Mouse (Mus musculus): Measurements from ENCODE around the gene Ptgds. TPM values are rescaled to one million over a fixed set of nuclear protein-coding genes. Genes with fewer than 3 reads are reported as not detected.
A peak's percentile ranks its signal among the peaks of the same experiment; 100 is the strongest.

The Ptgds gene
- 1.5 and 1.8 TPM in 2 replicates for polyA plus RNA-seq (2016; fragmentation: Nextera tagmentation; extraction: Ambion mirVana)

DNA sequence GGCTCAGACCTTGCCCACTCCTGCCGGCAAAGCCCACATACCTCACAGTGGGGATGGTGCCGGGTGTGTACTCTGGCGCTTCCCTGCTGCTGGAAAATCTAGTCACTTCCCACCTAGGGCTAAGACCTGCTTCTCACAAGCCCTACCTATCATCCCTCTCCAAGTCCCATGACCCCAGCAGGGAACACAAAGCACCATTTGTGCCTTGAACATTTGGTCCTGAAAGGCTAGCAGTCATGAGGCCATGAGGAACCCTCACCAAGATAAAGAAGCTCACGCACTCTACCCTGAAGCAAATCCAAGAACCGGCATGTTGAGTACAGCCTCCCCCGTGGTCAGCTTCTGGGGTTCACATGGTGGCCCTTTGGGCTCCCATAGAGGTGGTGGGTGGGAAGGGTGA lies at the start of gene Ptgds:
Ptgds (minus strand) TSS at position 78 of the 400 bp plus-strand sequence.
- ATAC-seq (ENCODE audit: low FRiP score, low read depth) = no peak
- no peaks in the 10 kb centered on the region for H3K9me3 ChIP-seq
- peaks cover 24% of the 10 kb centered on the region; the same call in 1 of the 2 replicates for H3K4me1 ChIP-seq
- H3K27ac ChIP-seq (replicated peaks) = no peak within 1 kb of the TSS
- no peaks in the 10 kb centered on the region for H3K27me3 ChIP-seq
- 73% methylated on average over 6 of the region's 6 CpGs for WGBS
- no peak within 1 kb of the TSS for H3K4me2 ChIP-seq (replicated peaks)
- H3K4me3 ChIP-seq = no peak within 1 kb of the TSS
- no peak within 1 kb of the TSS for H3K9ac ChIP-seq (replicated peaks)
- no peaks in the 10 kb centered on the region for H3K36me3 ChIP-seq

DNA sequence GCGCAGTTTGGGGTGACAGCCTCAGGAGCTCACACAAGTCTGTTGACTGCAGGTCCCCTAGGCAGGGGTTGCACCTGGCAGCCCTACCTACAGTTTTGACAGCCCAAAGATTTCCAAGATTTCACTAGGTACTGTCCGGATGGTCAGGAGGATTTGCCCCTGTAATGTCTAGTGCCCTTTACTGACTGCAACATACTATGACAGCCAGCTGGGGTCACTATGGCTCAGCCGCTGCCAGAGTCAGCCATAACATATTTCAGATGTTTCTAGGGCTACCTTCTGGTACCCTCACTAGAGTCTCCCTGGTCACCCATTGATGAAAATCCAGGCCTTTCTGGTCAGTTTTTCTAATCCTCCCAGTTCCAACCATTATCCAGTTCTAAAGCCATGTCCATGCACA lies 40.1 kb upstream of the Ptgds start:
- Histone ChIP-seq H3K27ac (replicated peaks) (no peak overlapping the region), H3K9ac (replicated peaks) (no peak overlapping the region), H3K36me3 (peaks cover 15% of the 10 kb centered on the region), H3K27me3 (no peaks in the 10 kb centered on the region), H3K4me1 (no peaks in the 10 kb centered on the region), H3K9me3 (no peaks in the 10 kb centered on the region), H3K4me2 (replicated peaks) (no peak overlapping the region), H3K4me3 (no peak overlapping the region)
- ATAC-seq (ENCODE audit: low FRiP score, low read depth) = no peak
- WGBS = 60% methylated on average over 3 of the region's 3 CpGs

DNA sequence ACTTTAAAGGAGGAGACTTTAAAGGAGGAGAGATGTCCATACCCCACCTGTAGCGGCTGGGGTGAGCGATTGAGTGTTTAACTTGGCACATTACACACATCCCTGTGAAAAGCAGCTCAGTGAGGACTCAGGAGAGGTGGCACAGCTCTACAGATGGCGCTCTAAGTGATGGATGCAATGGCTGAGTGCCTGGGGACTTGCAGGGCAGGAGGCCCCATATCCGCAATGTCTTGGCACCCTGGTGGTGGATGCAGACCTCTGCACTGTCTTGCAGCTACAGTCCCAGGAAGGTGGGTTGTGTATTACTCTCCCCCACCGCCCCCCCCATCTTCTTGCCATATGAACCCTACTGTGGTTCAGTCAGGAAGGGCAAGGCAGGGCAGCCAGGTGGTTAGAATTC lies 37.1 kb upstream of the Ptgds start:
- Histone ChIP-seq H3K4me1 (peaks cover 2% of the 10 kb centered on the region), H3K9ac (replicated peaks) (no peak overlapping the region), H3K9me3 (no peaks in the 10 kb centered on the region), H3K27me3 (no peaks in the 10 kb centered on the region), H3K4me2 (replicated peaks) (no peak overlapping the region), H3K4me3 (no peak overlapping the region), H3K36me3 (peaks cover 42% of the 10 kb centered on the region), H3K27ac (replicated peaks) (no peak overlapping the region)
- WGBS = 42% methylated on average over 5 of the region's 5 CpGs
- ATAC-seq (ENCODE audit: low FRiP score, low read depth) = no peak

DNA sequence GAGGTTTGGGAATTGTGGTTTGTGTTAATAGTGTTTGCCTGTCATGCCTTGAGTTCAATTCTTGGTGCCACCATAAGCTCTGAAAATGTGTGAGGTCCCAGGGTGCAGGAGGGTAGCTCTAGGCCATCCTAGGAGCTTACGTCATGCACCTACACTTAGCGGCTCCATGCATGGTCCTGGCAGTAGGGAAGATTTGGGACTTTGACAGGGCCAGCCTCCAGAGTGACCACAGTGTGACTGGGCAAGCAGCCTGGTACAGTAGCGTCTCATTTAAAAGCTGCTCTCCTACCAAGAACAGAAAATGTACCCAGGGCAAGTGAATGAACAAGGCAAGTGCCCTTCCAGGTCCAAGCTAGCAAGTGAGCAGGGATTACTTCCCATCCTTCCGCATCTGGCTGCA lies 36.0 kb upstream of the Ptgds start:
- Histone ChIP-seq H3K9me3 (no peaks in the 10 kb centered on the region), H3K4me1 (peaks cover 11% of the 10 kb centered on the region), H3K27ac (replicated peaks) (no peak overlapping the region), H3K27me3 (no peaks in the 10 kb centered on the region), H3K4me3 (no peak overlapping the region), H3K4me2 (replicated peaks) (no peak overlapping the region), H3K36me3 (peaks cover 42% of the 10 kb centered on the region), H3K9ac (replicated peaks) (no peak overlapping the region)
- over 99% methylated on average over 4 of the region's 4 CpGs for WGBS
- no peak for ATAC-seq (ENCODE audit: low FRiP score, low read depth)

DNA sequence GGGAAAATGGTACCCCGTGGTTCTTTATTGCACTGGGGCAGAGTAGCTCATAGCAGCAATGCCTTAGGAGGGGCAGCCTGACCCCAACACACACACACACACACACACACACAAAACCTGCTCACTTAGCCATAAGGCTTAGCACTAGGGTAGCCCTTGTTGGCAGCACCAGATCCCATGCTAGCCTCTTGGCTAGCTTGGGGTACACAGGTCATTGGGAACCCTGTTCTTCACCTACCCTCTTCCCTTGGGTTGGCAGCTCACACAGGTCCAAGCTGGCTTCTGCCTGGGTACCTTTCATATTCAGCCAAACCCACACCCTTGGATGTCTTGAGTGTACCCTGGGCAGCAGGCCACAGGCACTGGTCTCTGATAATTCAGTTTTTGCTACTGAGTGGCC lies 35.2 kb upstream of the Ptgds start:
- Histone ChIP-seq H3K9ac (replicated peaks) (no peak overlapping the region), H3K4me2 (replicated peaks) (no peak overlapping the region), H3K27ac (replicated peaks) (no peak overlapping the region), H3K9me3 (no peaks in the 10 kb centered on the region), H3K4me3 (no peak overlapping the region), H3K27me3 (no peaks in the 10 kb centered on the region), H3K4me1 (peaks cover 15% of the 10 kb centered on the region), H3K36me3 (peaks cover 42% of the 10 kb centered on the region)
- WGBS = 94% methylated on average over 1 of the region's 1 CpGs
- no peak for ATAC-seq (ENCODE audit: low FRiP score, low read depth)

DNA sequence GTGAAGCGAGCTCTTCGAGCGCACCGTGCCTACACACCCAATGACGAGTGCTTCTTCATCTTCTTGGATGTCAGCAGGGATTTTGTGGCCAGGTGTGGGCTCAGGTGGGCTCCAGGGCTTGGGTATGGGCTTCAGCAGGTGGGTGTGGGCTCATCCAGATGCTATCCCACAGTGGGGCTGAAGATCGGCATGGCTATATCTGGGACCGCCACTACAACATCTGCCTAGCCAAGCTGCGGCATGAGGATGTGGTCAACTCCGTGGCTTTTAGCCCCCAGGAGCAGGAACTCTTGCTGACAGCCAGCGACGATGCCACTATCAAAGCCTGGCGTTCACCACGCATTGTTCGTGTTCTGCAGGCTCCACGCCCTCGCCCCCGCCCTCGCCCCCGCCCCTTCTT lies 34.7 kb upstream of the Ptgds start:
- WGBS = 96% methylated on average over 19 of the region's 19 CpGs
- ATAC-seq (ENCODE audit: low FRiP score, low read depth) = no peak

DNA sequence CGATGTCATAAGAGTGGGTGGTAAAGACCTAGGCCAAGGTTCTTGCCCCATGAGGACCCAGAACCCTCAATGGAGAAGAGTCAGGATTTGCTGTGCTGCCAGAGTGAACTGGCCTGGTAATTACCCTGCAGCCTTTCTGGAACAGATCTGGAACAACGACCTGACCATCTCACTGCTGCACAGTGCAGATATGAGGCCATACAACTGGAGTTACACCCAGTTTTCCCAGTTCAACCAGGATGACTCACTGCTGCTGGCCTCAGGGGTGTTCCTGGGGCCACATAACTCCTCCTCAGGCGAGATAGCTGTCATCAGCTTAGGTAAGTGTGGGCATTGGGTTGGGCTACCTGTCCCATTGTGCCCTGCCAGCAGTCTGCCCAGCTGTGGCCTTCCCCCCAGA lies 32.9 kb upstream of the Ptgds start:
- Histone ChIP-seq H3K36me3 (peaks cover 42% of the 10 kb centered on the region), H3K4me3 (no peak overlapping the region), H3K27me3 (no peaks in the 10 kb centered on the region), H3K9me3 (no peaks in the 10 kb centered on the region), H3K4me1 (peaks cover 16% of the 10 kb centered on the region), H3K27ac (replicated peaks) (no peak overlapping the region), H3K9ac (replicated peaks) (no peak overlapping the region), H3K4me2 (replicated peaks) (0 out of 2 replicates have a peak overlapping the region, but pooled peaks have one; percentile 92)
- ATAC-seq (ENCODE audit: low FRiP score, low read depth) = no peak
- 88% methylated on average over 3 of the region's 3 CpGs for WGBS

More for the DNA sequence above, 34.7 kb upstream of the Ptgds start:
- Histone ChIP-seq H3K36me3 (peaks cover 42% of the 10 kb centered on the region), H3K27ac (replicated peaks) (no peak overlapping the region), H3K9ac (replicated peaks) (no peak overlapping the region), H3K27me3 (no peaks in the 10 kb centered on the region), H3K4me2 (replicated peaks) (no peak overlapping the region), H3K9me3 (no peaks in the 10 kb centered on the region), H3K4me3 (no peak overlapping the region), H3K4me1 (peaks cover 16% of the 10 kb centered on the region)

DNA sequence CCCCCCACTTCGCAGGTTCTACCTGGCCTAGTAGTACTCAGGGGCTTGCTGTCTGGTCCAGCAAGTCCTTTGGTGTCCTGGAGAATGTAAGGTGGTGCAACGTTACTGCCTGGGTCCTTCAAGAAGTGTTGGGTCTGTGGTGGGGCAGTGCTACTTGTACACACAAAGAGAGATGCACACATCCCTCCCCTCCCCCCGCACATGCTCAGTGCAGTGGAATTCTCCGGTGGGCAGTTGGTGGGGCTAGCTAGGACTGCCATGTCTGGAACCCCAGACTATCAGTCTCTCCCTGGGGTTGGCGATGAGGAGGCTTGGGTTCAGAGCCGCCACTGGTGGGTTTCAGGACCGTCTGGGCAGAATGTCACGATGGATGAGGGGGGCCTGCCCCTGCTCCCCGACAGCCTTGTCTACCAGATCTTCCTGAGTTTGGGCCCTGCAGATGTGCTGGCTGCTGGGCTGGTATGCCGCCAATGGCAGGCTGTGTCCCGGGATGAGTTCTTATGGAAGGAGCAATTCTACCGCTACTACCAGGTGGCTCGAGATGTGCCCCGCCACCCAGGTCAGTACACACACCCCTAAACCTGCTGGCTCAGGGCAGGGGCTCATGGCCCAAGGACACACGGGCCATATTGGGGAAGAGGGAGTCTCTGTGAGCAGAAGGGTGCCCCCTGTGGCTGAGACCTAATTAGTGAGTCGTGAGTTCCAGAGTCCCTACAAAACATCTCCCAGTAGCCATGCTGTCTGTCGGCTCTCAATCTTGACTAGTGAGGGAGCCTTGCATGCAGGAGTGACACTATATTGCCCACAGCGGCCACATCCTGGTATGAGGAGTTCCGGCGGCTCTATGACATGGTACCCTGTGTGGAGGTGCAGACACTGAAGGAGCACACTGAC lies 32.0 kb upstream of the Ptgds start, which contains the start of gene C8g:
C8g (minus strand) TSS at position 127 of the 894 bp plus-strand sequence.
- no peak for ATAC-seq (ENCODE audit: low FRiP score, low read depth)
- Histone ChIP-seq H3K4me3 (peak within 1 kb of the TSS; percentile 66), H3K27me3 (no peaks in the 10 kb centered on the region), H3K36me3 (peaks cover 42% of the 10 kb centered on the region), H3K4me1 (peaks cover 16% of the 10 kb centered on the region), H3K9me3 (no peaks in the 10 kb centered on the region), H3K4me2 (replicated peaks) (peak within 1 kb of the TSS; percentile 92), H3K27ac (replicated peaks) (peak within 1 kb of the TSS; percentile 52), H3K9ac (replicated peaks) (peak within 1 kb of the TSS; percentile 89)
- 79% methylated on average over 20 of the region's 20 CpGs for WGBS

DNA sequence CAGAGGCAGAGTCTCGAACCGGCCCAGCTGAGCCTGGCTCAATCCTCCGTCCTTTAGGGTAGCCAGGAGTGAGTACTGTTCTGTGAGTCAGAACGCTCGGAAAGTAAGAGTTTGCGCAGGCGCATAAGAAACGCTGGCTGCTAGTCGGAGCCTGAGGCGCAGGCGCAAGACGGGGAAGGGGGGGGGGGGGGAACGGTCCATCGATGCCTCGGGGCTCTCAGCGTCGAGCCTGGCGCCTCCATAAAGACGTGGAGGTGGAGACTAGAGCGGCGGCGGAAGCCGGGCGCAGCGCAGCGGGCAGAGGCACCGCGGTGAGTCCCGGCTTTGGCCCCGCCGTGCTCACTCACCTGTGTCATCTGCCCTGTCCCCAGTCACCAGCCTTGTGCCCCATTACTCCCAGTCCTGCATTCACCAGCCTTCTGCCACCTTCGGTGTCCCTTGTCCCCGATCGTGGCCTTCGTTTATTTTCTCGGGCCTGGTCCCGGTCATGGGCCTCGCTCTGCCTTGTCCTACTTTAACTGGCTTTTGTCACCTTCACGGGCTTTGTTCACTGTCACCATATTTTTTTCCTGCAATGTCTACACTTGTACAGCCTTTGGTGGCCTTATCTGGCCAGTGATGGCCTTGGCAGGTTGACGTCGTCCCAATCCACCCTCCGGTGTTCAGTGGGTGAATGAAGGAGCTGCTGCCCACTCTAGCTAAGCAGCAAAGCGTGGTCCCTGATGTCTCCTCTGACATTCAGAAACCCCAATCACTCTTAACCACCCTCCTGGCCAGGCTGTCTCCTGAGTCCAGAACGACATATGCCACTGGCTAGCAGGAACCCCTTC lies 30.9 kb upstream of the Ptgds start, which contains the start of gene Fbxw5:
Fbxw5 (plus strand) TSS at position 175 of the 830 bp plus-strand sequence.
- ATAC-seq (ENCODE audit: low FRiP score, low read depth) = peak; percentile 86
- no peaks in the 10 kb centered on the region for H3K9me3 ChIP-seq
- H3K4me1 ChIP-seq = peaks cover 16% of the 10 kb centered on the region
- peak within 1 kb of the TSS; percentile 89 for H3K9ac ChIP-seq (replicated peaks)
- WGBS = 2% methylated on average over 41 of the region's 44 CpGs
- H3K4me3 ChIP-seq = peak within 1 kb of the TSS; percentile 66
- no peaks in the 10 kb centered on the region for H3K27me3 ChIP-seq
- peak within 1 kb of the TSS; percentile 92 for H3K4me2 ChIP-seq (replicated peaks)
- H3K27ac ChIP-seq (replicated peaks) = peak within 1 kb of the TSS; percentile 52
- peaks cover 36% of the 10 kb centered on the region for H3K36me3 ChIP-seq

DNA sequence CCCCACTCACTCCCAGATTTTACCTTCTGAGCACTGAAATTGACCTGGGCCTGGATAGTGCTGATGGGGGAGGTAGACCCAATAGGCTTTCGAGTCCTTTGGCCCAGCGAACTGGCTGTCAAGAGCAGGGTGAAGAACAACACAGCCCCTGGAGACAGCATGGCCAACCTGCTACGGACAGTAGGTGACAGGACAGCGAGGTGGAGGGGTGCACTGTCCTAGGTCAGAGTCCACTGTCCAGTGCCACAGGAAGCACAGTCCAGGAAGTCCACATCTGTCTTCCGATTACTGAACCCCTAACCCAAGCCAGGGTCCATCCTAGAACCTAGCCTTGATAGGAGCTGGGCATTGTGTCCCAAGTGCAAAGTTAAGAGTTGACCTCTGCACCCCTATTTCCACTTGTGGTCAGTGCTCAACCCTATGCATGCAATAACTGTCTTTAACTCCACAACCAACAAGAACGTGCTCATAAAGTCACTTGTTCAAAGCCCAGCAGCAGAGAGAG lies 30.3 kb upstream of the Ptgds start:
- peak overlapping the region; percentile 57 for H3K4me2 ChIP-seq (replicated peaks)
- H3K36me3 ChIP-seq = peaks cover 29% of the 10 kb centered on the region
- no peaks in the 10 kb centered on the region for H3K27me3 ChIP-seq
- peaks cover 16% of the 10 kb centered on the region for H3K4me1 ChIP-seq
- no peaks in the 10 kb centered on the region for H3K9me3 ChIP-seq
- H3K27ac ChIP-seq (replicated peaks) = no peak overlapping the region
- H3K9ac ChIP-seq (replicated peaks) = peak overlapping the region; percentile 89
- peak; percentile 61; the same call in 1 of the 2 replicates for ATAC-seq (ENCODE audit: low FRiP score, low read depth)
- peak overlapping the region; percentile 66 for H3K4me3 ChIP-seq
- WGBS = 72% methylated on average over 6 of the region's 6 CpGs

DNA sequence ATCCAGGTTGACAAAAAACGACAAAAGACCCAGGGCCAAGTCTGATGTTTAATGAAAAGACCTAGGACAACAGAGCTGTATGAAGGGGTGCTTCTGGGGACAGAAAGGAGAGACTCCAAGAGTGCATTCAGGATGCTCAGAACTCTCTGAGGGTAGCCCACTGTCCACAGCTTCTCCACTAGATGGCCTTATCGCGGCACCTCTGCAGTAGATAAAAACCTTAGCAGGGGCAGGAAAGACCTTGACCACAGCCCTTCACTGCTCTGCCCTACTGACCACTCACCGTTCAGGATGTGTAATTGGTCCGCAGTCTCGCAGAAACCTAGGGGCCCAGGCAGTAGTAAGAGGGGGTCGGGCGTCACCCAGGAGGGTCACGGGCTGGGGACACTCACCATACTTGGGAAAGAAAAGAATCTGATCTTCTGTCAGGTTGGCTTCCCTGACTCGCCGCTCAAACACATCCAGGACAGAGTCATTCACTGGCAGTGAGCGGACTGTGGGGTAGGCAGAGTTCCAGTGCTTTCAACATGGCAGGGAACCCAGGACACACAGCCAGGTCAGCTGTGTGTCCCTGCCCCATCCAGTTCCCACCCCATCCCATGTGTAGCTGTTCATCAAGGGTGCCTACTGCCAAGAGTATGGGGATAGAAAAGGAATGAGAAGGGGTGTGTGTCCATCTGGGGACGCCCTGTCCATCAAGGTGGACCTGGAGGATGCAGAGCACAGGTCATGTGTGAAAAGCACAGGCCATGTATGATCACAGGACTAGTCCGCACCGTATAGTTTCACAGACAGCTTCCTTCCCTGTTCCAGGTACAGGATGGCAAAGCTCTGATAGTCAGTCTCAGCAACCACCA lies 29.0 kb upstream of the Ptgds start:
- Histone ChIP-seq H3K4me2 (replicated peaks) (no peak overlapping the region), H3K9me3 (no peaks in the 10 kb centered on the region), H3K36me3 (peaks cover 16% of the 10 kb centered on the region), H3K4me1 (peaks cover 16% of the 10 kb centered on the region), H3K27me3 (no peaks in the 10 kb centered on the region), H3K27ac (replicated peaks) (no peak overlapping the region), H3K4me3 (no peak overlapping the region), H3K9ac (replicated peaks) (no peak overlapping the region)
- WGBS = 75% methylated on average over 15 of the region's 15 CpGs
- ATAC-seq (ENCODE audit: low FRiP score, low read depth) = no peak

All from midbrain, embryonic 12.5 days (tissue).